26 mouse cellular contexts compared by ENCODE assay signal in the genomic region with DNA sequence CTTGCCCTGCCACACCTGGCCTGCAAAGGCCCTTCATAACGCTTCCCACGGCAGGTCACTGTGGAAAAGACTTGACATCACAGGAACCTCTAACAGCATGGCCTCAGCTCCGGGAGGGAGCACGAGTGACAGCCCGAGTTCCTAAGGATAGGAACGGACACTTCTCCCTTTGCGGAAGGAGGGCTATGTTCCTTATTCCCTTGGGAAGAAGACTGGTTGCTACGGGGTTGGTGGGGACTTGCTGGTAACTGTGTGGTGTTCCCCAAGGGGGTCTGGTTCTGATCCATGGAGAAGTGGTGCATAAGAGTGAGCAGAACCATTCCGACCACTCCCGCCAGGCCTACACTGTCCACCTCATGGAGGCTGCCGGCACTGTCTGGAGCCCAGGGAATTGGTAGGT. TPM values are rescaled to one million over a fixed set of nuclear protein-coding genes. Genes with fewer than 3 reads are reported as not detected.
"Had no signal": no experiment of that assay in that cellular context is flagged by ENCODE, and none has a peak within 500 bp of the region (broad histone marks: within the 10 kb centered on the region; RNA-seq: fewer than 3 reads in every experiment).

A gene (plus strand): TSS at position 301 of the 400 bp plus-strand sequence.

- H3K4me2 ChIP-seq: liver, embryonic 13.5 days; liver, embryonic 15.5 days; lung, embryonic 14.5 days; midbrain, embryonic 12.5 days; midbrain, embryonic 15.5 days; neural tube, embryonic 13.5 days; neural tube, embryonic 15.5 days had no signal

- H3K9ac ChIP-seq: liver, embryonic 13.5 days; liver, embryonic 15.5 days; liver, postnatal 0 days; lung, embryonic 14.5 days; midbrain, embryonic 12.5 days; midbrain, embryonic 15.5 days; neural tube, embryonic 13.5 days; neural tube, embryonic 15.5 days had no signal

- ATAC-seq: liver, postnatal 0 days; midbrain, embryonic 15.5 days had no signal

- H3K27ac ChIP-seq: liver, embryonic 13.5 days; liver, embryonic 15.5 days; midbrain, embryonic 10.5 days; midbrain, embryonic 12.5 days; midbrain, embryonic 15.5 days; neural tube, embryonic 13.5 days; neural tube, embryonic 15.5 days had no signal

- H3K4me3 ChIP-seq: liver, embryonic 13.5 days; liver, embryonic 15.5 days; midbrain, embryonic 10.5 days; midbrain, embryonic 12.5 days; midbrain, embryonic 15.5 days; neural tube, embryonic 13.5 days; neural tube, embryonic 15.5 days had no signal

- H3K36me3 ChIP-seq: midbrain, embryonic 10.5 days; midbrain, embryonic 12.5 days; neural tube, embryonic 13.5 days had no signal

- H3K9me3 ChIP-seq: liver, embryonic 13.5 days; liver, embryonic 15.5 days; midbrain, embryonic 10.5 days; midbrain, embryonic 12.5 days; midbrain, embryonic 15.5 days; neural tube, embryonic 13.5 days; neural tube, embryonic 15.5 days had no signal

- DNase-seq: liver, embryonic 13.5 days; liver, postnatal 0 days; lung, embryonic 14.5 days; lung, postnatal 14 days; lung, postnatal 36 days; retina, postnatal 1 day; right cerebral cortex, adult 18-20 months; right cerebral cortex, postnatal 25 days; right cerebral cortex, postnatal 4 days; spleen, adult 18-20 months; thymus, adult 18-20 months; thymus, postnatal 14 days; thymus, postnatal 36 days had no signal

- H3K27me3 ChIP-seq: liver, embryonic 13.5 days; liver, embryonic 15.5 days; midbrain, embryonic 12.5 days; midbrain, embryonic 15.5 days; neural tube, embryonic 13.5 days; neural tube, embryonic 15.5 days had no signal

RNA-seq across cellular contexts. Expression of the gene that starts here (rescaled TPM):
- total RNA-seq: midbrain, postnatal 0 days; monocyte, adult 5-6 weeks had no signal
- polyA plus RNA-seq: liver, embryonic 13.5 days; liver, embryonic 15.5 days; liver, postnatal 0 days; lung, embryonic 14.5 days; lung, embryonic 16.5 days; midbrain, embryonic 10.5 days; midbrain, embryonic 12.5 days; midbrain, embryonic 15.5 days; midbrain, postnatal 0 days; neural tube, embryonic 13.5 days; neural tube, embryonic 15.5 days; small intestine, adult 2 months; stomach, embryonic 14.5 days; stomach, embryonic 16.5 days; thymus, postnatal 0 days had no signal
